Mouse (Mus musculus) lung, postnatal 0 days (tissue): ENCODE data around the gene Homer1.

Source experiments
- CTCF ChIP-seq: IDR thresholded peaks from 2 replicates; pipeline ENCODE4 v1.5.1; 2016; ENCODE audit warnings: antibody characterized with exemption, mild to moderate bottlenecking
- EP300 ChIP-seq: IDR thresholded peaks from 2 replicates; pipeline ENCODE4 v1.6.1; 2016; ENCODE audit warnings: antibody characterized with exemption, mild to moderate bottlenecking, control low read depth

DNA sequence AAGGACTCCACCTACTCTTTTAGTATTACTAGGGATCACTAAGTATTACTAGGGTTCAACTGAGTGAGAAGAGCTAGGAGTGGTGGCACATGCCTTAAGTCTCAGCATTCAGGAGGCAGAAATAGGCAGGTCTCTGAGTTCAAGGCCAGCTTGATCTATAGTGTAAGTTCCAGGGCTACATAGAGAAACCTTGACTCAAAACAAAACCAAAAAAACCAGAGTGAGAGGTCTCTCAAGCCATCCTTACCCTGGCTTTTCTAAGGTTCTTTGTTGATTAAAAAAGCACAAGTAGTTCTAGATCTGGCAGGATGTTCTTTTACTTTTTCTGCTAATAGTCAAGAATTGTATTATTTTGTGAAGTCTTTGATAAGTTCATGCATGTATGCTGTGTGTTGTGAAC is 13.1 kb downstream of the Homer1 start:
- TF ChIP-seq CTCF (no peak), EP300 (no peak)
